35 mouse cellular contexts compared by ENCODE assay signal in the genomic region with DNA sequence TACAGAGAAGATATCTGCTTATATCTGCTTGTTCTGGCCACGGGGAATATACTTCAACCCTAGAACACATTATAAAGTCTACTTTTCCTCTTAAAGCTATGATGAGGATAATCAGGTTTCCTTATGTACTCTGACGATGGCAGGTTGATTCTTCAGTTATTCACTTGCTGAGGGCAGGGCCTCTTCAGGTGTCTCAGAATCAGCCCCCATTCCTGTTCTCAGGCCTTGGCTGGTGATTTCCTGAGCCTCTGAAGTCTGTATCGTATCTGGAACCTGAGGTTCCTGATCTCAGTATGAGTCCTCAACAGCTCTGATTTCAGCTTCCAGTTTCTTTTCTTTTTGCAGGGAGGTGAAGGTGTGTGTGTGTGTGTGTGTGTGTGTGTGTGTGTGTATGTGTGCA.
"Had no signal": no experiment of that assay in that cellular context is flagged by ENCODE, and none has a peak within 500 bp of the region (broad histone marks: within the 10 kb centered on the region; RNA-seq: fewer than 3 reads in every experiment).

No protein-coding gene starts in this region.

- H3K9ac ChIP-seq: heart, embryonic 12.5 days; heart, embryonic 13.5 days; heart, embryonic 15.5 days; hindbrain, embryonic 12.5 days; hindbrain, embryonic 13.5 days; hindbrain, embryonic 14.5 days; hindbrain, embryonic 15.5 days; intestine, embryonic 15.5 days; kidney, embryonic 15.5 days had no signal

- H3K27ac ChIP-seq: heart, embryonic 10.5 days; heart, embryonic 13.5 days; heart, embryonic 15.5 days; hindbrain, embryonic 10.5 days; hindbrain, embryonic 12.5 days; hindbrain, embryonic 13.5 days; hindbrain, embryonic 14.5 days; hindbrain, embryonic 15.5 days; hindbrain, postnatal 0 days; intestine, embryonic 15.5 days; kidney, embryonic 15.5 days; kidney, postnatal 0 days; layer of hippocampus, adult 2 months had no signal

- H3K4me1 ChIP-seq: hindbrain, embryonic 10.5 days; hindbrain, embryonic 12.5 days; hindbrain, embryonic 13.5 days; hindbrain, embryonic 15.5 days; intestine, embryonic 15.5 days; kidney, embryonic 15.5 days had no signal

- ATAC-seq: hindbrain, embryonic 16.5 days; hindbrain, postnatal 0 days; inflammation-experienced regulatory T-cells, adult 6 months; intestine, embryonic 15.5 days; intestine, embryonic 16.5 days; intestine, postnatal 0 days had no signal

- H3K27me3 ChIP-seq: heart, embryonic 12.5 days; heart, embryonic 13.5 days; heart, embryonic 15.5 days; hindbrain, embryonic 12.5 days; hindbrain, embryonic 13.5 days; hindbrain, embryonic 15.5 days; intestine, embryonic 15.5 days; kidney, embryonic 15.5 days had no signal

- H3K4me2 ChIP-seq: heart, embryonic 11.5 days; heart, embryonic 12.5 days; heart, embryonic 13.5 days; heart, embryonic 15.5 days; hindbrain, embryonic 12.5 days; hindbrain, embryonic 13.5 days; hindbrain, embryonic 14.5 days; hindbrain, embryonic 15.5 days; intestine, embryonic 15.5 days; kidney, embryonic 15.5 days had no signal

- H3K4me3 ChIP-seq: heart, embryonic 10.5 days; heart, embryonic 12.5 days; heart, embryonic 13.5 days; heart, embryonic 15.5 days; hindbrain, embryonic 10.5 days; hindbrain, embryonic 12.5 days; hindbrain, embryonic 13.5 days; hindbrain, embryonic 15.5 days; intestine, embryonic 15.5 days; kidney, embryonic 15.5 days; layer of hippocampus, adult 2 months had no signal

- DNase-seq: heart, postnatal 10 days; heart, postnatal 14 days; heart, postnatal 36 days; heart, postnatal 4 days; kidney, adult 11 months; kidney, adult 18-20 months; kidney, adult 2 months; kidney, adult 8-10 months; kidney, adult 9 months; kidney, postnatal 10 days; kidney, postnatal 14 days; kidney, postnatal 25 days; kidney, postnatal 36 days; kidney, postnatal 4 days; layer of hippocampus, adult 9-11 months; layer of hippocampus, postnatal 36 days had no signal
